Mouse (Mus musculus) adrenal gland (tissue): Measurements from ENCODE around the gene Nat8l.
"Not testable (repeated sequence)": the region's sequence is repeated elsewhere in the genome, so short reads cannot be mapped to it uniquely, and the experiment has no call there.

Experiments
- intact Hi-C: fragments of 180-260 bp; cut with DNase I; formaldehyde crosslinking; loops from one replicate; pipeline ENCODE4 v1.15.1; 2025
- long read RNA-seq, 2 experiments: library from polyadenylated mRNA; unstranded; transcript quantifications; one replicate each; pipeline ENCODE4 v2.0.0; 2020; ENCODE audit warnings: borderline replicate concordance in 1 of 2; ENCODE audit not compliant: insufficient replicate concordance in 1 of 2

Nat8l gene
- long read RNA-seq, experiment 1: 0 reads
- long read RNA-seq, experiment 2: 0 reads

- intact Hi-C loops: loop anchor here (10.0 kb wide), 1 partner anchor 149 kb away; no protein-coding TSS in a partner anchor
These were observed at the start of gene Nat8l for GRCm38 (mm10) chr5:33995843-33996693. Gene Nat8l (plus strand): TSS chr5:33995984.

GRCm38 (mm10) chr5:33947035-33947434, 48.7 kb upstream of the Nat8l start:
- intact Hi-C loops: not testable (repeated sequence)

- intact Hi-C loops: no loop called here
These were observed 47.5 kb upstream of the Nat8l start for GRCm38 (mm10) chr5:33948314-33948713.

- intact Hi-C loops: loop anchor here (10.0 kb wide), 1 partner anchor 99 kb away; no protein-coding TSS in a partner anchor
These were observed 42.2 kb upstream of the Nat8l start for GRCm38 (mm10) chr5:33953471-33954185.

DNA sequence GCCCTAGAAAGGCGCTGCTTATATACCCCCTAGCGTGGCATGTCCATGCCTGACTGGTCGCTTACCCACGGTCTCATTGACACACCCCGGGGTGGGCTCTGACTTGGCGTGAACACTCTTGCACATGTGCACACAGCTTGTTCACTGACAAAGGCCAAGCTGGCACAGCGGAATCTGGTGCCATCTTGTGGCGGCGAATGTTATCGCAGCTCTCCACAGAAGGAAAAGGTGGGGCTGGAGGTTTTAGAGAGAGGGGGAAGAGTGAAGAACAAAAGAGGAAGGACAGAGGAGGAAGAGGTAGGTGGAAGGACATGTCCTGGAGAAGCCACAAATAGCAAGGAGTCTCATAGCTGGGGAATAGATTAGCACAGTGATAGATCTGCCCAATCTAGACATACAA, 41.4 kb upstream of the Nat8l start:
- intact Hi-C loops: loop anchor here (10.0 kb wide), 1 partner anchor 100 kb away; no protein-coding TSS in a partner anchor

DNA sequence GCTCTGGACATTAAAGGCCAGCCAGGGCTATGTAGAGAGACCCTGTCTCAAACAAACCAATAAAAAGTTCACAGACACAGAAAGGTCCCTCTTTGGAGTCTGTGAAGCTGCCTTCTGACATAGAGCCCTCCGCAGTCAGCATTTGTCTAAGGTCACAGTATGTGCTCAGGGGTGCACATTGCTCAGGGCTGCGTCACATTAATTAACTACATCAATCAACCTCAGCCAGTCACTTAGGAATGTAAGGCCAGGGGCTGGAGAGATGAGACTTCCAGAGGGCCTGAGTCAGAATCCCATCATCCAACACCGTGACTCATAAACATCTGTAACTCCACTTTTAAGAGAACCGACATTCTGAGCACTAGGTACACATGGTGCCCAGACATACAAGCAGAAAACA, 39.9 kb upstream of the Nat8l start:
- intact Hi-C loops: loop anchor here (10.0 kb wide), 1 partner anchor 101 kb away; no protein-coding TSS in a partner anchor

GRCm38 (mm10) chr5:33959382-33959781, 36.4 kb upstream of the Nat8l start:
- intact Hi-C loops: loop anchor here (10.0 kb wide), 1 partner anchor 105 kb away; no protein-coding TSS in a partner anchor

GRCm38 (mm10) chr5:33974736-33975135, 21.0 kb upstream of the Nat8l start:
- intact Hi-C loops: no loop called here

- intact Hi-C loops: no loop called here
These were observed 19.5 kb upstream of the Nat8l start for GRCm38 (mm10) chr5:33976267-33976666.

GRCm38 (mm10) chr5:33982731-33983259, 13.0 kb upstream of the Nat8l start:
- intact Hi-C loops: no loop called here

GRCm38 (mm10) chr5:33983309-33984121, 12.3 kb upstream of the Nat8l start, which contains the start of gene Gm1673:
Gene Gm1673 (plus strand): TSS chr5:33983433.
- intact Hi-C loops: no loop called here

DNA sequence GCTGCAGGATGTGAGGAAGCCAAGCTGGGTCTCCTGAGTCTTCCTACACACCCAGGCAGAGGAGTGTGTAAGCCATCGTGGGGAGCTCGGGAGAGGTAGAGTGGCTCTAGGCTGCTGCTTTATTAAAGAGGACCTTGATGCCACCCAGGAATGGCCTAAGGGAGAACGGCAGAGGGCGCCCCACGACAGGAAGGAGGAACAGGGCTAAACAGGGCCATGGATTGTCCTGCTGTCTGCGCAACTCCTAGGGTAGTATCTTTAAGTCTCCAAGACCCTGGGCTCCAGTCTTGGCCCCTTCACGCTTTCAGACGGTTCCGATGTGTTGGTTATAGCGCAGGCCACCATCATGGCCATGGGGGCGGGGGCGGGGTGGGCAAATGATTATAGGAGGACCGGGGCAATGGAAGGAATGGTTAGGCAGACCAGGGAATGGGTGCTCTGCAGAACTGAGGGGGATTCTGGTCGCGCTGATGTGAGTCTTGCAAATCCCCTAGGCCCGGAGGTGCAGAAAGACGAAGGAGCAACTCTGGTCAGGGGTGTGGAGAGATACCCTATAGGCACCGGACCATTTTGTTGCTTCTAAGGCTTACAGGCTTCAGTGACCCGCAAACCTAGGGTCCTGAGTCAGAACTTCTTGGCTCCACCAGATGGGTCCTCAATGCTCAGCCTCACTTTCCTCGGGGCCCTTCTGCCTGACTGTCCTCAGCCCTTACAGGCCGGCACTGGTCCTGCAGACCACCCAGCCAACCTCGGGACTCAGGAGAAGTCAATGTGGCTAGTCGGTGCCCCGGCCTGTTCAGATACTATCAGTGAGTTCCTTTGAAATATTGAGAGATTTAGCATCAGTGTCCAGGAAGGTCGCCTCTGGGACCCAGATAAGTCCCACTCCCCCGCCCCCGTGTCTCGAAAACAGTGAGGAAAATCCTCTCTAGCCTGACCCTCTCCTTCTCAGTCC, 836 bp upstream of the Nat8l start:
- intact Hi-C loops: loop anchor here (10.0 kb wide), 1 partner anchor 150 kb away; no protein-coding TSS in a partner anchor

DNA sequence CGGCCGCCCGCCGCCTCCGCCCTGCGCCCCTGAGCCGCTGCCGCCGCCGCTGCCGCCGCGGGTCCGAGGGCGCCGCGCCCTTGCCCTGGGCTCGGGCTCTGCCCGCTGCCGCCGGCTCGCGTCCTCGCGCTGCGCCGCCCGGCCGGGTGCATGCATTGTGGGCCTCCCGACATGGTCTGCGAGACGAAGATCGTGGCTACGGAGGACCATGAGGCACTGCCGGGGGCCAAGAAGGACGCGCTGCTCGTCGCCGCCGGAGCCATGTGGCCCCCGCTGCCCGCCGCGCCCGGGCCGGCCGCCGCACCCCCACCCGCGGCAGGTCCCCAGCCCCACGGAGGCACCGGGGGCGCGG, 886 bp downstream of the Nat8l start:
- intact Hi-C loops: loop anchor here (10.0 kb wide), 1 partner anchor 148 kb away; no protein-coding TSS in a partner anchor

DNA sequence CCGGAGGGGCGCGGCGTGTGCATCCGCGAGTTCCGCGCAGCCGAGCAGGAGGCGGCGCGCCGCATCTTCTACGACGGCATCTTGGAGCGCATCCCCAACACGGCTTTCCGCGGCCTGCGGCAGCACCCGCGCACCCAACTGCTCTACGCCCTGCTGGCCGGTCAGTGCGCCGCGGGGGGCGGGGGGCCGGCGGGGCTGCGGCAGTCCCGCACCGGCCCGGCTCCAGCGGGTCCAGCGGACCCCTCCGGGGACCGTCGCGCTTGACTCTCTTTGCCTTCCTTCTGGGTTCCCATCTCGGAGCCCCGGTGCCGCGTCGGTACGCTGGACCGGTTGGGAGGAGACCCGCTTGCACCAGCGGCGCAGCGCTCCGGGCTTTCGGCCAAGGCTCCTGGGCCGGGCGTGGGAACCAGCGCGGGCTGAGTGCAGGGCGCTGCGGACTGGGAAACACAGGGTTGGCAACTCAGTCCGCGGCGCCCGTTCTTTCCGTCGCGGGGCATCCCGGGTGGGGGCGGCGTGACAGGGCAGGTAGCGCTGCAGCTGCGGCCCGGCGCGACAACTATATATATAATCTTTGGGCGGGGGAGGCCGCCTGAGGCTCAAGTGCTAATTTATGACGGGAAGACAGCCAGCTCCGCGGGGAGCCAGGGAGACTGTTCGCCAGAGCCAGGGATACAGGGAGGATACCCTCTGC, 1.4 kb downstream of the Nat8l start:
- intact Hi-C loops: loop anchor here (10.0 kb wide), 1 partner anchor 148 kb away; no protein-coding TSS in a partner anchor

DNA sequence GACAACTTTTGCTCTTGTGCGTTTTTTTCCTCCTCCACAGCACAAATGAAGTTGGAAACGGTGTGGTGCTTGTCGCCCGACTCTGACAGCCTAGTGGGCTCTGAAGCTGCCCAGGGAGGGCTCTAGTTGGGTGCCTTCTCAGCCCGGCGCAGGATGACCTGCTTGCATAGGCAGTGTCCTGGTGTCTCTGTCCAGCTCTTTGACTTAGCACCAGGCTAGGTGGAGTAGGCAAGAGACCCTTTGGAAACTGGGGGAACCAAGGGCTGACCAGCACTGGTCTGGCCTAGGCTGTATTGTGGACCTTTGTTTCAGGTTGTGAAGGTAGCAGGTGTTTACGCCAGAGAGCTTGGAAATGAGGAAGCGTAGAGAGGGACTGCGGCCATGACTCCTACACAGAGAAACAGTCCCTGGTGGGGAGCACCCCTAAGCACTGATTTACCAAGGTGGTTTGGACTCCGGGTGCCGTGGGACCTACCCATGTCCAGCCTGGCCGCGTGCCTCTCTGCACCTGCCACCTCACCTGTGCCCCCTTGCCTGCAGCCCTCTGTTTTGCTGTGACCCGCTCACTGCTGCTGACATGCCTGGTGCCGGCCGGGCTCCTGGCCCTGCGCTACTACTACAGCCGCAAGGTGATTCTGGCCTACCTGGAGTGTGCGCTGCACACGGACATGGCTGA, 2.2 kb downstream of the Nat8l start:
- intact Hi-C loops: loop anchor here (10.0 kb wide), 1 partner anchor 147 kb away; no protein-coding TSS in a partner anchor

GRCm38 (mm10) chr5:33998505-33998877, 2.7 kb downstream of the Nat8l start:
- intact Hi-C loops: loop anchor here (10.0 kb wide), 1 partner anchor 146 kb away; no protein-coding TSS in a partner anchor

- intact Hi-C loops: loop anchor here (10.0 kb wide), 1 partner anchor 145 kb away; no protein-coding TSS in a partner anchor
These were observed 3.8 kb downstream of the Nat8l start for GRCm38 (mm10) chr5:33999466-34000090.

DNA sequence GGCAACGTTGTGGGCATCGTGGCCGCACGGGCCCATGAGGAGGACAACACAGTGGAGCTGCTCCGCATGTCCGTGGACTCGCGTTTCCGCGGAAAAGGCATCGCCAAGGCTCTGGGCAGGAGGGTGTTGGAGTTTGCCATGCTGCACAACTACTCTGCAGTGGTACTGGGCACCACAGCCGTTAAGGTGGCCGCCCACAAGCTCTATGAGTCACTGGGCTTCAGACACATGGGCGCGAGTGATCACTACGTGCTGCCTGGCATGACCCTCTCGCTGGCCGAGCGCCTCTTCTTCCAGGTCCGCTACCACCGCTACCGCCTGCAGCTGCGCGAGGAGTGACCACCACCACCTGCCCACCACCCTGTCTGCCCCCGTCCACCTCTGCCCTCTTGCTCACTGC, 5.0 kb downstream of the Nat8l start:
- intact Hi-C loops: no loop called here
